Mouse (Mus musculus) heart, embryonic 15.5 days (tissue): ENCODE data around the gene Klhl18. TPM values are rescaled to one million over a fixed set of nuclear protein-coding genes. Genes with fewer than 3 reads are reported as not detected.

Source experiments
- ATAC-seq: fragments of 200-750 bp; cut with Nextera tagmentation; replicated peaks from 2 replicates; pipeline ENCODE4 v1.8.0; 2017; ENCODE audit warnings: low read depth, moderate TSS enrichment; ENCODE audit not compliant: insufficient number of reproducible peaks, insufficient read depth, low FRiP score
- H3K27ac ChIP-seq: fragments of 300-500 bp; sonication (generic); 2 replicates; pipeline ENCODE4 v1.5.1; 2015; ENCODE audit warnings: mild to moderate bottlenecking, inconsistent platforms
- H3K27me3 ChIP-seq: fragments of 300-500 bp; sonication (generic); 2 replicates; pipeline ENCODE4 v1.6.1; 2015; ENCODE audit warnings: inconsistent platforms
- H3K36me3 ChIP-seq: fragments of 300-500 bp; sonication (generic); 2 replicates; pipeline ENCODE4 v1.6.1; 2015; ENCODE audit warnings: mild to moderate bottlenecking, inconsistent platforms
- H3K4me1 ChIP-seq: fragments of 300-500 bp; sonication (generic); replicated peaks from 2 replicates; pipeline ENCODE4 v1.6.1; 2015; ENCODE audit warnings: inconsistent platforms
- H3K4me2 ChIP-seq: fragments of 300-500 bp; sonication (generic); 2 replicates; pipeline ENCODE4 v1.6.1; 2015; ENCODE audit warnings: inconsistent platforms, mild to moderate bottlenecking, moderate library complexity
- H3K4me3 ChIP-seq: fragments of 300-500 bp; sonication (generic); 2 replicates; pipeline ENCODE4 v1.5.1; 2015; ENCODE audit warnings: mild to moderate bottlenecking, inconsistent platforms
- H3K9ac ChIP-seq: fragments of 300-500 bp; sonication (generic); 2 replicates; pipeline ENCODE4 v1.6.1; 2015; ENCODE audit warnings: mild to moderate bottlenecking, inconsistent platforms
- H3K9me3 ChIP-seq: fragments of 300-500 bp; sonication (generic); replicated peaks from 2 replicates; pipeline ENCODE4 v1.6.1; 2016; ENCODE audit warnings: inconsistent platforms
- WGBS: fragments of 180-500 bp; shearing (Covaris S2); methylation state at CpG from one replicate; pipeline ENCODE4 v1.1.7; 2015; ENCODE audit warnings: mixed read lengths; 5-methylcytosine and 5-hydroxymethylcytosine counted together
- polyA plus RNA-seq: library from polyadenylated mRNA; unstranded; fragments of >200 nt; fragmentation: Nextera tagmentation; extraction: Ambion mirVana; gene quantifications from 2 replicates; pipeline ENCODE4 v1.2.1, GENCODE M21; 2015

Klhl18 gene
- 7.3 and 9.0 TPM in 2 replicates for polyA plus RNA-seq

GRCm38 (mm10) chr9:110476124-110477091 is at the start of gene Klhl18, which contains the start of gene Kif9:
Gene Klhl18, minus strand, starts transcription at chr9:110476694.
Gene Kif9, plus strand, starts transcription at chr9:110476958.
- H3K36me3 ChIP-seq = no peaks in the 10 kb centered on the region
- WGBS = 0% methylated on average over 53 of the region's 53 CpGs
- H3K4me1 ChIP-seq = peaks cover 14% of the 10 kb centered on the region
- no peaks in the 10 kb centered on the region for H3K9me3 ChIP-seq
- peak; percentile 97 for ATAC-seq
- peaks cover 9% of the 10 kb centered on the region for H3K27me3 ChIP-seq
- H3K4me3 ChIP-seq = peak within 1 kb of the TSS; percentile 84
- peak within 1 kb of the TSS; percentile 84 for H3K4me2 ChIP-seq
- peak within 1 kb of the TSS; percentile 95 for H3K27ac ChIP-seq
- H3K9ac ChIP-seq = peak within 1 kb of the TSS; percentile 81

- Histone ChIP-seq H3K4me3 (no peak overlapping the region), H3K36me3 (no peaks in the 10 kb centered on the region; the same call in 1 of the 2 replicates), H3K27ac (no peak overlapping the region), H3K9ac (no peak overlapping the region), H3K9me3 (no peaks in the 10 kb centered on the region), H3K27me3 (no peaks in the 10 kb centered on the region), H3K4me2 (no peak overlapping the region), H3K4me1 (peaks cover 1% of the 10 kb centered on the region; the same call in 1 of the 2 replicates)
- WGBS = 44% methylated on average over 2 of the region's 2 CpGs
- no peak for ATAC-seq
These were observed 49.2 kb upstream of the Klhl18 start for GRCm38 (mm10) chr9:110525737-110526136.

DNA sequence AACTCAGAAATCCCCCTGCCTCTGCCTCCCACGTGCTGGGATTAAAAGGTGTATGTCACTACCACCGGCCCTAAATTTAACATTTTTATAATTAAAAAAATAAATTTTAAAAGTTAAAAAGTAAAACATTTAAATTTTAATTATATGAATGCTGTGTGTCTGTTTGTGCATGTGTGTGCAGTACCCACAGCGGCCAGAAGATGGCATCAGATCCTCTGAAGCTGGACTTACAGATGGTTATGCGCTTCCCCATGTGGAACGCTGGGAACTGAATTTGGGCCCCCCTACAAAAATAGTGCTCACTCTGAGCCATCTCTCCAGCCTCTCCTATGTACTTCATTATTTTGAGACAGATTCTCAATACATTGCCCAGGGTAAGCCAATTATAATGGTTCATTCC is 14.4 kb upstream of the Klhl18 start:
- H3K36me3 ChIP-seq = no peaks in the 10 kb centered on the region
- WGBS = 57% methylated on average over 5 of the region's 5 CpGs
- ATAC-seq = no peak

GRCm38 (mm10) chr9:110488841-110489240 is 12.3 kb upstream of the Klhl18 start:
- no peak for ATAC-seq
- no peaks in the 10 kb centered on the region for H3K4me1 ChIP-seq
- H3K27ac ChIP-seq = no peak overlapping the region
- no peak overlapping the region for H3K4me3 ChIP-seq
- 50% methylated on average over 4 of the region's 4 CpGs for WGBS
- H3K4me2 ChIP-seq = no peak overlapping the region
- H3K36me3 ChIP-seq = no peaks in the 10 kb centered on the region
- no peaks in the 10 kb centered on the region for H3K27me3 ChIP-seq
- no peak overlapping the region for H3K9ac ChIP-seq
- no peaks in the 10 kb centered on the region for H3K9me3 ChIP-seq

More for the DNA sequence above, 14.4 kb upstream of the Klhl18 start:
- no peaks in the 10 kb centered on the region for H3K4me1 ChIP-seq
- H3K4me3 ChIP-seq = no peak overlapping the region
- no peaks in the 10 kb centered on the region for H3K27me3 ChIP-seq
- no peak overlapping the region for H3K4me2 ChIP-seq
- no peaks in the 10 kb centered on the region for H3K9me3 ChIP-seq
- no peak overlapping the region for H3K27ac ChIP-seq
- no peak overlapping the region for H3K9ac ChIP-seq

GRCm38 (mm10) chr9:110478639-110479038 is 2.1 kb upstream of the Klhl18 start:
- no peak overlapping the region for H3K4me2 ChIP-seq
- no peaks in the 10 kb centered on the region for H3K36me3 ChIP-seq
- no peak overlapping the region for H3K4me3 ChIP-seq
- no peaks in the 10 kb centered on the region for H3K9me3 ChIP-seq
- no peak overlapping the region for H3K9ac ChIP-seq
- no peak for ATAC-seq
- H3K27ac ChIP-seq = no peak overlapping the region
- H3K4me1 ChIP-seq = peaks cover 14% of the 10 kb centered on the region
- peaks cover 9% of the 10 kb centered on the region for H3K27me3 ChIP-seq
- 65% methylated on average over 4 of the region's 4 CpGs for WGBS

- Histone ChIP-seq H3K9ac (no peak overlapping the region), H3K4me1 (peaks cover 14% of the 10 kb centered on the region), H3K4me2 (no peak overlapping the region; the same call in 1 of the 2 replicates), H3K4me3 (no peak overlapping the region), H3K27ac (no peak overlapping the region), H3K36me3 (no peaks in the 10 kb centered on the region), H3K27me3 (peaks cover 9% of the 10 kb centered on the region), H3K9me3 (no peaks in the 10 kb centered on the region)
- 46% methylated on average over 11 of the region's 11 CpGs for WGBS
- no peak for ATAC-seq
These were observed 1.5 kb upstream of the Klhl18 start for GRCm38 (mm10) chr9:110477951-110478350.

DNA sequence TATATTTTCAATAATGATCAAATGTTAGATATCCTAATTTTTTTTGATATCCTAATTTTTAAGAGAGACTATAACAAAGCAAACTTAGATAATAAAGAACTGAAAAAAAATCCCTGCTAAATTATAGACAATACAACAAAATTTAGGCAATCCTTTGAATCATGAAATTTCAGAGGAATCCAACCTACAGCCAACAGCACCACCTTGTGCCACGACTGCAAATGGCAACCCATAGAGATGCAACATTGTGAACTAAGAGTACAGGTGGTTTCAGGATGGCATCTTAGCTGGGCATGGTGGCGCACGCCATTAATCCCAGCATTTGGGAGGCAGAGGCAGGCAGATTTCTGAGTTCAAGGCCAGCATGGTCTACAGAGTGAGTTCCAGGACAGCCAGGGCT is 10.3 kb downstream of the Klhl18 start:
- ATAC-seq = no peak
- Histone ChIP-seq H3K9me3 (no peaks in the 10 kb centered on the region), H3K4me2 (no peak overlapping the region), H3K4me3 (no peak overlapping the region), H3K27me3 (no peaks in the 10 kb centered on the region), H3K27ac (no peak overlapping the region), H3K9ac (no peak overlapping the region), H3K4me1 (no peaks in the 10 kb centered on the region), H3K36me3 (no peaks in the 10 kb centered on the region)
- WGBS = 86% methylated on average over 3 of the region's 3 CpGs

DNA sequence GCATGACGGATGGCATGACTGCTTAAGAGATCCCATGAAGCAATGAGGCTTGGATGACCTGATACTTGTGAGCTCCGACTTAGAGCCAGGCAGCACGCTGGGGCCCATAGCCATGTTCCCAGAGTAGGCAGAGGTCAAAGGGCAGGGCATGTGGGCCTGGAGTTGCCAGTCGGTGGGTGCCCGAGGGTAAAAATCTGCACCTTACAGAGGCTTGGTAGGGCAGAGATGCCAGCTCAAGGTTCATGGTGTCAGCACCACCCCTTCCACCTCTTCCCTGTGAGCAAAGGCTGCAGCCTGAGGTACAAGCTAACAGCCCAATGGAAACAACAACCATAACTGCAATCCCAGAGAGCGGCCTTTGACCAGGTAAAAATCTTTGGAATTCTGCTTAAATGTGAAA is 11.2 kb downstream of the Klhl18 start:
- no peak overlapping the region for H3K27ac ChIP-seq
- no peak overlapping the region for H3K4me3 ChIP-seq
- H3K4me2 ChIP-seq = no peak overlapping the region
- H3K27me3 ChIP-seq = no peaks in the 10 kb centered on the region
- 91% methylated on average over 6 of the region's 6 CpGs for WGBS
- H3K9me3 ChIP-seq = no peaks in the 10 kb centered on the region
- no peak overlapping the region for H3K9ac ChIP-seq
- no peaks in the 10 kb centered on the region for H3K4me1 ChIP-seq
- ATAC-seq = no peak
- H3K36me3 ChIP-seq = no peaks in the 10 kb centered on the region

DNA sequence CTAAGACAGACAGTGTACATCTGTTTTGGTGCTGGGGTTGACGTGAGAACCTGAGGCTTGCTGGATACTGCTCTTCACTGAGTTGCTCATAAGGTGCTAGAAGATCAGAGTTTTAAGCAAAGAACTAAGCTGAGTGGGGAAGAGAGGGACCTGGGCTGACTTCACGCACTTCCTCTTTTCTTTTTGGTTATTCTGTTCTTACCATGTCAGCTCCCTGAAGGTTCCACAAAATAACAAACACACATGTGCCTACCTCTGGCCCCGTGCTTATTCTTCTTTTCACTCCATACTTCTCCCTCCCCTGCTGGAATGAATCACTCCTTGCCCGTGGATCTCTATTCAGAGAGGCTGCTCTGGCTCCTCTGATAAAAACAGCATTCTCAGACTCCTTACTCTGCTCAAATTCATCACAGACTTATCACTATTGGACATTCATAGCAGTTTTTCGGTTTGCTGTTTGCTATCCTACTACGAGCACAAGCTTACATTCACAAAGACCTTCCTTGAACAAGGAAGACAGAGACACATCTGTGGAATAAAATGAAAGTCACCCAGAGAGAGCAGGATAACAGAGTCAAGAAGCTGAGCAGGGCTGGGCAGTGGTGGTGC is 12.4 kb downstream of the Klhl18 start:
- H3K9me3 ChIP-seq = no peaks in the 10 kb centered on the region
- H3K36me3 ChIP-seq = no peaks in the 10 kb centered on the region
- ATAC-seq = no peak
- no peak overlapping the region for H3K4me2 ChIP-seq
- peaks cover 4% of the 10 kb centered on the region for H3K4me1 ChIP-seq
- H3K4me3 ChIP-seq = no peak overlapping the region
- WGBS = 86% methylated on average over 6 of the region's 6 CpGs
- H3K9ac ChIP-seq = no peak overlapping the region
- no peaks in the 10 kb centered on the region for H3K27me3 ChIP-seq
- H3K27ac ChIP-seq = no peak overlapping the region

GRCm38 (mm10) chr9:110462321-110462720 is 14.2 kb downstream of the Klhl18 start:
- peaks cover 6% of the 10 kb centered on the region for H3K4me1 ChIP-seq
- 67% methylated on average over 7 of the region's 7 CpGs for WGBS
- ATAC-seq = no peak
- H3K9ac ChIP-seq = no peak overlapping the region
- no peaks in the 10 kb centered on the region for H3K36me3 ChIP-seq
- no peak overlapping the region for H3K4me3 ChIP-seq
- no peak overlapping the region for H3K27ac ChIP-seq
- no peak overlapping the region for H3K4me2 ChIP-seq
- H3K27me3 ChIP-seq = no peaks in the 10 kb centered on the region
- no peaks in the 10 kb centered on the region for H3K9me3 ChIP-seq

- Histone ChIP-seq H3K27me3 (no peaks in the 10 kb centered on the region), H3K4me2 (no peak overlapping the region), H3K4me1 (peaks cover 6% of the 10 kb centered on the region), H3K36me3 (no peaks in the 10 kb centered on the region), H3K9me3 (no peaks in the 10 kb centered on the region), H3K9ac (no peak overlapping the region), H3K27ac (no peak overlapping the region), H3K4me3 (no peak overlapping the region)
- WGBS = 74% methylated on average over 18 of the region's 18 CpGs
- no peak for ATAC-seq
These were observed 15.3 kb downstream of the Klhl18 start for GRCm38 (mm10) chr9:110460884-110461815.
